Mouse (Mus musculus) liver, postnatal 0 days (tissue): Measurements from ENCODE around the gene Ampd3.

Experiments used
- CTCF ChIP-seq: sonication (generic); IDR thresholded peaks from 2 replicates; pipeline ENCODE4 v1.5.1; 2016; ENCODE audit warnings: antibody characterized with exemption, low read depth
- EP300 ChIP-seq: IDR thresholded peaks from 2 replicates; pipeline ENCODE4 v1.6.1; 2016; ENCODE audit warnings: antibody characterized with exemption, low read depth, mild to moderate bottlenecking

GRCm38 (mm10) chr7:110777146-110778001 is 9.4 kb downstream of the Ampd3 start:
- TF ChIP-seq CTCF (no peak), EP300 (no peak)
